Mouse (Mus musculus) bone marrow macrophage, adult 2 months (primary cell): Measurements from ENCODE around the gene Samd3. TPM values are rescaled to one million over a fixed set of nuclear protein-coding genes. Genes with fewer than 3 reads are reported as not detected.

Source experiments
- H3K27ac ChIP-seq: 2 replicates; pipeline ENCODE4 v1.5.1; 2012; ENCODE audit warnings: low read depth, low read length; ENCODE audit not compliant: insufficient read depth
- H3K4me1 ChIP-seq: 2 replicates; pipeline ENCODE4 v1.6.1; 2012; ENCODE audit warnings: low read length; ENCODE audit not compliant: control insufficient read depth, insufficient read depth
- H3K4me3 ChIP-seq: 2 replicates; pipeline ENCODE4 v1.5.1; 2012; ENCODE audit warnings: mild to moderate bottlenecking, low read length, moderate library complexity; ENCODE audit not compliant: insufficient read depth
- CTCF ChIP-seq: IDR thresholded peaks from 2 replicates; pipeline ENCODE4 v1.5.1; 2012; ENCODE audit warnings: low read depth, mild to moderate bottlenecking, low read length, moderate library complexity
- POLR2A ChIP-seq: IDR thresholded peaks from 2 replicates; pipeline ENCODE4 v1.6.1; 2012; ENCODE audit warnings: mild to moderate bottlenecking, low read depth, low read length, borderline replicate concordance
- polyA plus RNA-seq: library from polyadenylated mRNA; stranded (reverse); fragments of >200 nt; gene quantifications from 2 replicates; pipeline ENCODE4 v1.2.4, GENCODE M21; 2012; ENCODE audit not compliant: missing spikeins, insufficient read depth, insufficient read length

Samd3 gene
- polyA plus RNA-seq, 1 experiment = not detected

DNA sequence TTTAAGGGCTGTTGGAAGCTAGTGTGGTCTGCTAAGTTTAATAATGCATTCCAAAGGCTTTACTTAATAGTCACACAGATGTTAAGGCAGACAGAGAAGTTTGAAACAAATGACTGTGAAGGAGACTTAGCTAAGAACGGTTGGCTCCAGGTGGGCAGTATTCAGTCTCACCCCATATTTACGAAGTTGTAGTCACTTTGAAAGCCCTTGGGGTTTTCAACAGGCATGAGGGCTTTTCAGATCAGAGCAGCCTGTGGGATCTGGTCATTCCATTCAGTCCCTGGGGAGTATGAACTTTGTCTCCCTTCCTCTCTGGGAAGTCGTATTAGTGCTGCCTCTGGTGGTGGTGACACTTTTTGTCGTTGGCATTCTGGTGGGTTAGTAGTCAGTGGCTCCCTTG lies 9.1 kb downstream of the Samd3 start:
- TF ChIP-seq CTCF (no peak), POLR2A (no peak)
- Histone ChIP-seq H3K4me1 (no peaks in the 10 kb centered on the region), H3K27ac (no peak overlapping the region), H3K4me3 (no peak overlapping the region)

DNA sequence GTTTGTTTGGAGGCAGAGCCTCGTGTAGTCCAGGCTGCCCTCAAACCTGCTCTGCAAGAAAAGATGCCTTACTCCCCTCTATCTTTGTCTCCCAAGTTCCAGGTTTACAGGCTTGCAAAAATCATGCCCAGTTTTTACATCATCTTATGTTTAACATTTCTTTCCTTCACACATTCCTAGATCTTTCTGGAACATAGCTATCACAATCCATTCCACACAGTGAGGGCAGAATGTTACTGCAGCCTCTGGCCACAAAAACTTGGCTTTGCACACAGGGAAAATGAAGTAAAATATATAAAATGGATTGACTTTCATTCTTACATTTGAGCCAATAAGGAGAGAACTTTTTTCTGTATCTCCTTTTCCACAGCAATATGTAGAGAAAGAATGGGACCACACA lies 9.6 kb downstream of the Samd3 start:
- no peaks in the 10 kb centered on the region for H3K4me1 ChIP-seq
- no peak overlapping the region for H3K4me3 ChIP-seq
- TF ChIP-seq POLR2A (no peak), CTCF (no peak)
- no peak overlapping the region for H3K27ac ChIP-seq

DNA sequence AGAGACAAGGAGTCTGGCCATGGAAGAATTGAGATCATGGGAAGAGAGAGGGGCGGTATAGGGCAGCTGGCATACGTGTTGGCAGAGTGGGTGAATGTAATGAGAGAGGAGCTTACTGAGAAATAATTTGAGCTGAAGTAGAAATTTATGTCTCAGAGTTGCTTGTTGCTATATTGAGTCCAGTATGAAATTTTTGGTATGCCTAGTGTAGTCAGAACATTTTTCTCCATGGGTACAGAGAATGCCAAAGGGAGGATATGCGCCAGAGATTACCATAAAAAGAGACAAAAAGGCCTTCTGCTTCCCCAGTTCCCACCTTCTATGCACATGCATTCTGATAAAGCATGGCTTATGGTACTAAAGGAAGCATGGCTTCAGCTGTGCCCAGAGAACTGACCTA lies 13.7 kb downstream of the Samd3 start:
- Histone ChIP-seq H3K27ac (no peak overlapping the region), H3K4me3 (no peak overlapping the region), H3K4me1 (no peaks in the 10 kb centered on the region)
- no peak for TF ChIP-seq CTCF
- TF ChIP-seq POLR2A = no peak

DNA sequence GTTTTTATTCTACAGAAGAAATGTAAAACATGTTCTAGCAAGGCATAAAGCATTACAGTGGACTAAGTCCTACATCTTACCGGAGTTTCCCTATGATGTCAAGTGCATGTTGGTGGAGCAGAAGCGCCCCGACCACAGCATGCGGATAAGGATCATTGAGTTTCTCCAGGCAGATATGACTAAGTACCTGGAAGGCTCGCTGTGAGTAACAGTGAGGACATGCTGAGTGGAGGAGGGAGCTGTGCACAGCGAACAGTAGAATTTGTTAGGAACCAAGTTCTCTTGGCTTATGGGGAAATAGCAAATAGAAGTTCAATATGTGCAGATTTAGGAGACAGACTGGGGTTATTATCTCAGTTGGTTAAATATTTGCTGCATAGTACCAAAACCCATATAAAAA lies 15.0 kb downstream of the Samd3 start:
- TF ChIP-seq POLR2A (no peak), CTCF (no peak)
- H3K4me1 ChIP-seq = no peaks in the 10 kb centered on the region
- H3K4me3 ChIP-seq = no peak overlapping the region
- no peak overlapping the region for H3K27ac ChIP-seq

DNA sequence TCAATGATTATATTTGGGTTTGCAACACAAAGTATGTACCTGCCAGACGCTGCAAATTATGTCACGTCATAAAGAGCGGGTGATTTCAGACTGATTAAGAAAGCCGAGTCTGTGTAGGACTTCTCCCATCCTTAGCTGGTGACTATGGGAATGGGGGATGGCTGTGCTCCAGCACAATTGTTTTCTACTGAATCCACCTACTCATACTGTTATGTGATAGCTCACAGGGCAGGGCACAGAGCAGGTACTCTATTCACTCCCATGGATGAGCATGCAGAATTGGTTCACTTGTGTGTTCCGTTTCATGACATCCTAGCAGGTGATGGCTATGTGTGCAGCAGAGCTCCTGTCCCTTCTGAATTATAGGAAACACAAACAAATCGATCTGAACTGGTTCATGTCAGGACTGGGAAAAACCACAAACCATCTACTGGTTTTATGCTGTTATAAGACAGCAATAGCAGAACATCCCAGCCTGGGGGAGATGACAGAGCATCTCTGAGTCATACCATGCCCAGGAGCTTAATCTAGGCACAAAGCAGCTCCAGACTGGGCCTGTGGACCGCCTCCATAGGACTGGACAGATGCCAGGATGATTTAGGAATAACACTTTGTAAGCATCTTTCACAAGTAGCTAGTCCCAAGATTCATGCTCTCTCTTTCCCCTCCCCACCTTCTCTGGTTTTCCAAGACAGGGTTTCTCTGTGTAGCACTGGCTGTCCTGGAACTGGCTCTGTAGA lies 20.1 kb downstream of the Samd3 start:
- Histone ChIP-seq H3K4me3 (no peak overlapping the region), H3K27ac (no peak overlapping the region)
- TF ChIP-seq POLR2A (no peak), CTCF (no peak)

DNA sequence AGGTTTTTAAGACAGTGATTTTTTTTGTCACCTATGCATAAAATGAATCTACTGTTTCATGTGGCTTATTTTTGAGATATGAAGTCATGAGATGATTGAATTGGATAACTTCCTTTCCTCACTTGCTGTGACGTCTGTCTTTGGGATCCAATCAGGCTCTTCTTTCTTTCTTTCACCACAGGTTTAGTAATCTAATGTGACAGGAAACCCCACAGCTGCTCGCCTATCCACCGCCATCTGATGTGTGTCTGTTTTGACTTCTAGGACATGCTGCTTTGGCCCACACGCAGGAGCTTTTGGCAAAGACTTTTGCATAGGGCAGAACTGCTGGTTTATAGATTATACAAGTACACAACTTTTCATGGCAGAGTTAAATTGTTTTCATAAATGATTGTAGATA lies 30.4 kb downstream of the Samd3 start:
- Histone ChIP-seq H3K4me3 (no peak overlapping the region), H3K4me1 (no peaks in the 10 kb centered on the region), H3K27ac (no peak overlapping the region)
- TF ChIP-seq CTCF (no peak), POLR2A (no peak)

More for the DNA sequence above, 20.1 kb downstream of the Samd3 start:
- H3K4me1 ChIP-seq = no peaks in the 10 kb centered on the region

DNA sequence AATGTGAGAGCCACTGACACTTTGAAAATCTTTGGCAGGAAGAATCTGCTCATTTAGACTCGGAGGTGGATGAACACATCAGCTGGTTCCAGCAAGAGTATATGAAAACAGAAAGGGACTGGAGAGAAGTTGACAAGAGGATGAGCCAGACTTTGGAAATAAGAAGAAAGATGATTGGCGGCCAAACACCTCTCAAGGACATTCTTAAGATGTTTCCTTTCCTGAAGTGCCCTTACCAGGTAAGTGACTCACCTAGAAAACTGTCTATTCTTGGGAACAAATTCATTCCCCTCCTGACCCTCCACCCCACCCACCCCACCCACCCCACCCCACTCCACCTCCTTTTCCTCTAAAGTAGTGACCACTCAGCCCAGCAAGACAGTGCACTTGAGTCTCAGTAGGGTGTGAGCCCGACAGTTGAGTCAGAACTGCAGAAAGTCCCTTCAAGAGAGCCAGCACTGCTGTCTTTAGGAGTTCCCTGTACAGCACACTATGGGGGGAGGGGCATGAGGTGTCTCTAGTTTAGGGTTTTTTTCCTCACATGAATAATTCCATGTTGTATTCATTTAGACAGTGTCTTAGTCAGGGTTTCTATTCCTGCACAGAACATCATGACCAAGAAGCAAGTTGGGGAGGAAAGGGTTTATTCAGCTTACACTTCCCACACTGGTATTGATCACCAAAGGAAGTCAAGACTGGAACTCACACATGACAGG lies 34.4 kb downstream of the Samd3 start:
- H3K27ac ChIP-seq = no peak overlapping the region
- no peaks in the 10 kb centered on the region for H3K4me1 ChIP-seq
- H3K4me3 ChIP-seq = no peak overlapping the region
- no peak for TF ChIP-seq POLR2A
- TF ChIP-seq CTCF = no peak

DNA sequence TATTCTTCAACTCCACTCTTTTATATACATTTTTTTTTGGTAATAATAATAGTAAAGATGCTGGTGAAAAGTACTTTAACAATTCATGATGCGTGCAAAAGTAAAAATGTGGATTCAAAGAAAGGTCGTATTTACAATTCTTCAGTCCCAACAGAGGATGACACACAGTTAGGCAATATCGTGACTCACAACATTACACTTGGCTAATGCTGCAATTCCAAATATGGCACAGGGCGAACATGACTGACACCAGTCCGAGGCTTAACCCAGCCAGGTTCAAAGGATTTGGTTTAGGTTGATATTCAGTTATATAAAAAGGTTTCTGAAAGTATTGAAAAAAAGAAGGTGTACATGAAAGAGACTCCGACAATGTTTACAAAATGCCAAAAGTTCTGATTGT lies 45.9 kb downstream of the Samd3 start:
- Histone ChIP-seq H3K27ac (no peak overlapping the region), H3K4me3 (no peak overlapping the region), H3K4me1 (no peaks in the 10 kb centered on the region; the same call in 1 of the 2 replicates)
- TF ChIP-seq POLR2A (no peak), CTCF (no peak)

DNA sequence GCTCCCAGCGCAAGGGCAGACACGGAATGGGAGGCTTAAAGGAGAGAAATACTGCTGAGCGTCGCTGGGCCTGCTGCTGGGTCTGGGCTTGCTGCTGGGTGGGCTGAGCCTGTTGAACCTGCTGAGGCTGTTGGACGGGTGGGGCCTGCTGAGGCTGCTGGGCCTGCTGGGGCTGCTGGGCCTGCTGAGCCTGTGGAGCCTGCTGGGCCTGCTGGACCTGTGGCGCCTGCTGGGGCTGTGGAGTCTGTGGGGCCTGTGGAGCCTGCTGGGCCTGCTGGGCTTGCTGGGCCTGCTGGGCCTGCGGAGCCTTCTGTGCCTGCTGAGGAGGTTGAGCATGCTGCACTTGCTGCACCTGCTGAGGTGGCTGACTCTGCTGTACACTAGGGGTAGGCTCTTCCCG lies 50.5 kb downstream of the Samd3 start:
- Histone ChIP-seq H3K27ac (no peak overlapping the region), H3K4me3 (no peak overlapping the region), H3K4me1 (no peaks in the 10 kb centered on the region; the same call in 1 of the 2 replicates)
- no peak for TF ChIP-seq CTCF
- TF ChIP-seq POLR2A = no peak

DNA sequence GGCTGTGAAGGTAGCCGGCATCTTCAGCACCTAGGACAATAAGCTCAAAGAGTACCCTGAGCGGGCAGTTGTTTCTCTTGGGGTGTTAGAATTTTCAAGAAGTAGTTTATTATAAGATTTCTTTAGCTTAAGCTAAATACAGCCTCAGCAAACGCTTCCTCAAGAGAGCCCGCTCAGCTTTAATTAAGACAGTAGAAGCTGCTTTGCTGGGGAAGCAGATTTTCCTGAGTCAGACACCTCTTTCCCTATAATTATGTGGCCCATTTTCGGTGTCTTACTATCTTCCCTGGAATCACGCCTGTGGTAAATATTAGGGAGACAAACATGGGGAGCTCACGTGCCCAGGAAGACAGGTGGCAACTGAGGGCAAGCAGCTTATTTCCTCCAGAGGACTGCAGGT lies 57.6 kb downstream of the Samd3 start:
- H3K27ac ChIP-seq = peak overlapping the region; percentile 22; the same call in 1 of the 2 replicates
- no peak for TF ChIP-seq POLR2A
- TF ChIP-seq CTCF = no peak
- H3K4me1 ChIP-seq = peaks cover 11% of the 10 kb centered on the region
- no peak overlapping the region for H3K4me3 ChIP-seq

DNA sequence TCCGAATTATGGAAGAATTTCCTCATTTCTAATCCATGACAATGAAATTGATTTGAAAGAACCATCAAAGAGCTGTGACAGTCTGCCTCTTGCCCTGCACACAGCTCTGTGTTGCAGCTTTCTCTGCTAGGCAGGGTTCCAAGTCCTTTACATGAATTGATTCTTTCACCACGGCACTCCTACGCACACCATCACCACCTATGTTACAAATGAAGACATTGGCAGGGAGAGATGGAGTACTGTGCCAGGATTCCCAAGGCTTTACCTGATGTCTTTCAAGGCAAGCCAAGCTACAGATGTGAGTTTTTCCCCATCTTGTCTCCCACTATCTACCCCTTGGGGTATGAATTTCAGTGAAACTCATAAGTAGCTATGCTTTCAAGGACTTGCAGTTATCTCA lies 67.7 kb downstream of the Samd3 start:
- no peak overlapping the region for H3K4me3 ChIP-seq
- TF ChIP-seq CTCF (no peak), POLR2A (no peak)
- no peaks in the 10 kb centered on the region for H3K4me1 ChIP-seq
- H3K27ac ChIP-seq = no peak overlapping the region
